Mouse (Mus musculus) CD4-positive naive resting alpha-beta T cell, adult 76 days (primary cell): Measurements from ENCODE around the gene Ttn. TPM values are rescaled to one million over a fixed set of nuclear protein-coding genes. Genes with fewer than 3 reads are reported as not detected.

Source experiments
- total RNA-seq: library from RNA; stranded (reverse); gene quantifications from one replicate; pipeline ENCODE4 v1.2.4, GENCODE M21; 2023

Gene Ttn
- total RNA-seq, result 0.15 TPM

GRCm38 (mm10) chr2:76982391-76983145 is at the start of gene Ttn:
Gene Ttn (minus strand): TSS chr2:76982547.

GRCm38 (mm10) chr2:76674725-76675427 is 307.5 kb downstream of the Ttn start, which contains the start of gene Plekha3:
Gene Plekha3 (plus strand): TSS chr2:76675281.

GRCm38 (mm10) chr2:76672966-76673392 is 309.4 kb downstream of the Ttn start, which contains the start of gene Fkbp7:
Gene Fkbp7 (minus strand): TSS chr2:76673116.

Other genes with a start within 250 kb of the Ttn start
- 4.2 TPM for gene Ccdc141, start 188.1 kb upstream of the Ttn start, total RNA-seq